Mouse (Mus musculus): ENCODE measurements around the gene Olfr1204. TPM values are rescaled to one million over a fixed set of nuclear protein-coding genes. Genes with fewer than 3 reads are reported as not detected.

Gene Olfr1204
- total RNA-seq (2021): not detected
- long read RNA-seq, experiment 1: 0 reads
- long read RNA-seq, experiment 2: 0 reads

GRCm38 (mm10) chr2:88848992-88849391 lies at the start of gene Olfr1204:
TSS of gene Olfr1204 (plus strand) at chr2:88849292.
- DNase-seq: no peak

GRCm38 (mm10) chr2:88814196-88814595 lies 34.9 kb upstream of the Olfr1204 start, which contains the start of gene Olfr1202:
TSS of gene Olfr1202 (plus strand) at chr2:88814496.
- DNase-seq: no peak

GRCm38 (mm10) chr2:88829437-88829836 lies 19.7 kb upstream of the Olfr1204 start, which contains the start of gene Olfr1205:
TSS of gene Olfr1205 (plus strand) at chr2:88829737.
- no peak for DNase-seq

- no peak for DNase-seq
Measured at GRCm38 (mm10) chr2:88838477-88838876, 10.6 kb upstream of the Olfr1204 start.

GRCm38 (mm10) chr2:88862931-88863330 lies 13.8 kb downstream of the Olfr1204 start, which contains the start of gene Olfr1206:
TSS of gene Olfr1206 (plus strand) at chr2:88863231.
- DNase-seq: no peak

GRCm38 (mm10) chr2:88902211-88902610 lies 53.1 kb downstream of the Olfr1204 start, which contains the start of gene Olfr1208:
TSS of gene Olfr1208 (minus strand) at chr2:88902311.
- no peak for DNase-seq

Other genes starting within 250 kb of the Olfr1204 start
- gene Olfr1191-ps1, start 208.8 kb upstream of the Olfr1204 start, total RNA-seq (2021): not detected
- gene Olfr1192-ps1, start 200.8 kb upstream of the Olfr1204 start, total RNA-seq (2021): not detected
- not detected for gene Olfr1193, start 173.7 kb upstream of the Olfr1204 start, total RNA-seq (2021)
- gene Olfr1195, start 160.1 kb upstream of the Olfr1204 start, total RNA-seq (2021): not detected
- gene Olfr1196, start 144.7 kb upstream of the Olfr1204 start, total RNA-seq (2021): not detected
- gene Olfr1197, start 116.9 kb upstream of the Olfr1204 start, total RNA-seq (2021): not detected
- not detected for gene Olfr1198, start 97.9 kb upstream of the Olfr1204 start, total RNA-seq (2021)
- gene Olfr1199, start 88.8 kb upstream of the Olfr1204 start, total RNA-seq (2021): not detected
- gene Olfr1200, start 78.8 kb upstream of the Olfr1204 start, total RNA-seq (2021): not detected
- gene Olfr1201, start 56.3 kb upstream of the Olfr1204 start, total RNA-seq (2021): not detected
- not detected for gene Olfr1202, start 34.8 kb upstream of the Olfr1204 start, total RNA-seq (2021)
- not detected for gene Olfr1205, start 19.6 kb upstream of the Olfr1204 start, total RNA-seq (2021)
- gene Olfr1206, start 13.9 kb downstream of the Olfr1204 start, total RNA-seq (2021): not detected
- gene Olfr1208, start 53.0 kb downstream of the Olfr1204 start, total RNA-seq (2021): not detected
- gene Olfr1209, start 65.9 kb downstream of the Olfr1204 start, total RNA-seq (2021): not detected
- gene Olfr1211, start 88.8 kb downstream of the Olfr1204 start, total RNA-seq (2021): not detected
- gene Olfr1212, start 104.7 kb downstream of the Olfr1204 start, total RNA-seq (2021): not detected
- not detected for gene Gm13762, start 131.0 kb downstream of the Olfr1204 start, total RNA-seq (2021)
- not detected for gene Olfr1214, start 143.4 kb downstream of the Olfr1204 start, total RNA-seq (2021)
- gene Olfr1215, start 157.7 kb downstream of the Olfr1204 start, total RNA-seq (2021): not detected
- not detected for gene Olfr1216, start 169.0 kb downstream of the Olfr1204 start, total RNA-seq (2021)
- gene Olfr1217, start 182.8 kb downstream of the Olfr1204 start, total RNA-seq (2021): not detected
- not detected for gene Olfr1218, start 211.9 kb downstream of the Olfr1204 start, total RNA-seq (2021)
- not detected for gene Olfr1219, start 234.2 kb downstream of the Olfr1204 start, total RNA-seq (2021)